Mouse (Mus musculus): ENCODE measurements around the gene Cox15.

Cox15 gene

DNA sequence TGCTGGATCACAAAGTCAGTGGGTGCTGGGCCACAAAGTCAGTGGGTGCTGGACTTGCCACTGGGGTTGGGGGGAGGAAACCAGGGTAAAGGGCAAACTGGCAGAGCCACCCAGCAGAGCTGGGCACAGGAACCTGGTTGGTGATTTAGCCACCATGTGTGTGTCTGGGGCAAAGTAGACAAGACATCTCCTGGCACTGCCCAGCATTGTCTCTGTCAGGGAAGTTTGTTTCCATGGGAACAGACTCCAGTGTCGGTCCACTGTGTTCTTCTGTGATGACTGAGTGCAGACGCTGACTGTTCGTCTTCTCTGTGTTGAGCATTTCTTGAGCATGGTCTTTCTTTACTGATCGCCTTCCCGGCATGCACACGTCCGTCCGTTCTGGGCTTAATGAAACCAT, 43.5 kb downstream of the Cox15 start:
- DNase-seq (ENCODE audit: low read depth, low spot score): no peak

- DNase-seq (ENCODE audit: low read depth, low spot score): no peak
These were observed 44.6 kb downstream of the Cox15 start for GRCm38 (mm10) chr19:43708206-43708605.

GRCm38 (mm10) chr19:43704787-43705497, 47.9 kb downstream of the Cox15 start:
- DNase-seq (ENCODE audit: low read depth, low spot score): no peak

GRCm38 (mm10) chr19:43704211-43704610, 48.6 kb downstream of the Cox15 start:
- DNase-seq (ENCODE audit: low read depth, low spot score): no peak

GRCm38 (mm10) chr19:43699763-43700155, 53.0 kb downstream of the Cox15 start:
- DNase-seq (ENCODE audit: low read depth, low spot score): no peak

GRCm38 (mm10) chr19:43699021-43699762, 53.6 kb downstream of the Cox15 start:
- DNase-seq (ENCODE audit: low read depth, low spot score): peak; percentile 56

DNA sequence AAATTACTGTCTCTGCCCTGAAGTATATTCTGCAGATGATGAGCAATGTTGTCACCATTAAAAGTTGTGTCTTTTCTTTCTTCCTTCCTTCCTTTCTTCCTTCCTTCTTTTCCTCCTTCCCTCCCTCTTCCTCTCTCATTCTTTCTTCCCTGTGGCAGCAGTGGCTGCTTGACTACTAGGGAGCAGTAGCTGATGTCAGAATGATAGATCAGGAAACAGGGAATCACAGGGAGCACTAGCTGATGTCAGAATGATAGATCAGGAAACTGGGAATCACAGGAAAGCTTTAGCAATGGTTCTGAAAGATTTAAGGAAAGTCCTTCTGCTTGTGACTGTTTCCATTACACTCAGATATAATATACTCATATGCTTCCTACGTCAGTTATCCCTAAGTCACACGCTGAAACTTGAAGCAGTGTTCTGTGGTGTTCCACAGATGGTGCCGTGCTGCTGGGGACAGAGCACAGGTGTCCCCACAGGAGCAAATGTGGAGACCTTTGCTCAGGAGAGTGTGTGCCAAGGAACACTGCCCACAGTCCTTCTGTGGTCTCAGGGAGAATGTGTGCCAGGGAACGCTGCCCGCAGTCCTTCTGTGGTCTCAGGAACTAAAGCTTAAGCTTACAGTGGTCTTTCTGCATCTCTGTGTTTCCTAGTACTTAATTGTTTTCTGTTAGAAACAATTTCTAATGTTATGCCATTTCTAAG, 55.0 kb downstream of the Cox15 start:
- DNase-seq (ENCODE audit: low read depth, low spot score): no peak

DNA sequence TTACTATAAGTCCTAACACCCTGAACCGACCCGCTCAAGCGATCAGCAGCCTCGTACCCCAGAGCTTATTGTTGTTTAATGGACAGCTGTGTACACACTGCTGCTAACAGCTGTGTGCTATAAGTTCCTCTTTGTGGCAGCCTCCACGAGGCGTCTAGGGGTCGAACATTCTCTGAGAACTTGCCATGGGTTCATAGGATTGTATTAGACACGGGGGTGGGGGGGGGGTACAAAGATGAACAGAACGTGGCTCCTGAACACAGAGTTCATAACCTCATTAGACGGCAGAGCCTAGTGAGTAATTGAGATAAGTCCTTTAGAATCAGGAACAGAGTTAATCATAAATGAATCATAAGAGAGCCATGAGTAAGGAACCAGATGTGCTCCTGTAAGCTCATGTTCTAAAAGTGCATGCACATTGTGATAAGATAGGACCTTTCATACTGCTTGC, 57.3 kb downstream of the Cox15 start:
- DNase-seq (ENCODE audit: low read depth, low spot score): no peak

GRCm38 (mm10) chr19:43692815-43693214, 60.0 kb downstream of the Cox15 start:
- DNase-seq (ENCODE audit: low read depth, low spot score): no peak

- peak; percentile 95 for DNase-seq (ENCODE audit: low read depth, low spot score)
These were observed 63.2 kb downstream of the Cox15 start, which contains the start of gene Entpd7 for GRCm38 (mm10) chr19:43689419-43690246. Gene Entpd7 (plus strand): TSS chr19:43689672.

All from R1 (cell line).